Mouse (Mus musculus): ENCODE measurements at regions not wholly inside any gene's neighbourhood (a gene's known extent, or its start where the extent isn't known, plus 50 kb on each side); places are given as distances from the start of the nearest gene placed in this dataset.

DNA sequence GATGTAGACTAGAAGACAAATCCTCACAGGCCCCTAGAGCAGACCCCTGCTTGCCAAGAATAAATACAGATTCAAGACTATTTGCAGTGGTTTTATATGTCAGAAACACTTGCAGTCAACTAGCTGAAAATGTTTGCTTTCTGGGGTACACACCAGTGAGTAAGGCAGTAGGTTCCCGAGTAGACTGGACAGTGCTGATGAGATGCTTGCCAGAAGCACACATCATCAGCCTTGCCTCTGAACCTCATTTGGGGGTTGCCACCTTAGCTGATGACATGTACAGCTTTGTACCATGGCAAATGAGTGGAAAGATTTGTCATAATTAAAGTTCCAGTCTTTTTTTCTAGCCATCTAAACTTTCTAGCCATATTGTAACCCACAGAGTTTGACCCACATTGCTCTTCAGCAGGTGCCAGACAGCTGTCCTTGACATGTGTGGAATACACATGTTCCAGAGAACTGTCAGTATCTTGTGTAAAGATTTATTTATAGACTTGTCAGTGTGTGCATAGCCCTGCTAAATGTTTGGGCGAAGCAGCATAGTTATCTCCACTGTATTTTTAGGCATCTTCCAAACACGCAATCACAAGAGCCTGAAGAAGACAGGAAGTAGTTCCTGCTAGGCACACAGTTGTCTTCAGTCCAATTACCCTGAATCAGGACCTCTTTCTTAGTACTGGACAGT lies 334.5 kb upstream of the 4930452B06Rik start:
- no peaks in the 10 kb centered on the region for H3K36me3 ChIP-seq
- H3K4me3 ChIP-seq (replicated peaks), result no peak overlapping the region
- ATAC-seq (replicated peaks; ENCODE audit: low FRiP score), result no peak
- 83% methylated on average over 3 of the region's 3 CpGs for WGBS
- H3K27me3 ChIP-seq, result no peaks in the 10 kb centered on the region
- H3K4me2 ChIP-seq, result no peak overlapping the region
- H3K9ac ChIP-seq, result no peak overlapping the region
- H3K27ac ChIP-seq, result no peak overlapping the region
- H3K4me1 ChIP-seq, result no peaks in the 10 kb centered on the region
- no peaks in the 10 kb centered on the region for H3K9me3 ChIP-seq (replicated peaks)

DNA sequence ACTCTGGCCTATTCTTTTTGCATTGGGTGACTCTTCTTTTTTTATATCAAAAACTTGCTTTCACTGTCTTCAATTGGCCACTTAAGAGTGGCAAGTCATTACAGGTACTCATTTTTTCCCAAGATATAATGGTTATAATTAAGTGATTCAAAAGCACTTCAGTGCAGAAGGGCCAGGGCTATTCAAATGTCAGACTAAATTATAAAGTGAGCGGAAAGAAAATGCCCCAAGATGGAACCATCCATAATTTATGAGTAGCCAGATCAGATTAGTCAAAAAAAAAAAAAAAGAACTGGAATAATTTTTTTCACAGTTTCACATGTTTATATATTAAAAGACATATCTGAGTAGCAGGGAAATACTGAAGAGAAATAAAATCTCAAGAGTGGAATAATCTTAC lies 333.8 kb upstream of the 4930452B06Rik start:
- no peaks in the 10 kb centered on the region for H3K27me3 ChIP-seq
- ATAC-seq (replicated peaks; ENCODE audit: low FRiP score), result no peak
- H3K4me2 ChIP-seq, result no peak overlapping the region

DNA sequence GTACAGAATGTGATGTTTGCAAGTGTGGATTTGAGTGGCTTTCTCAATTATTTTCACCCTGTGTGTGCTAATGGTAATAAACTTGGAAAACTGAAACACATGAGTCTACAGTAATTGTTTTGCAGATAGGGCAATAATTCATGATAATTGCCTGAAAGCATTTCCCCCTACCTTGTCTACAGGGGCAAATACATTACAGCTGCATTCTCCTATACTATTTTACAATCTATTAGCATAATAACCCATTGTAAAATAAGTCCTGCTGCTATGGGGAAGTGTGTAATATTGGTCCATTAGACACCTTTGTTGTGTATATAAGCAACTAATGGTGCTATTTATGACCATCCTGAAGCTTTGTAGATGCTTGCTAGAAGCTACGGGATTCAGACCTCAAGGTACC lies 327.4 kb upstream of the 4930452B06Rik start:
- Histone ChIP-seq H3K9me3 (replicated peaks) (no peaks in the 10 kb centered on the region), H3K4me2 (no peak overlapping the region), H3K4me1 (no peaks in the 10 kb centered on the region), H3K27me3 (no peaks in the 10 kb centered on the region), H3K4me3 (replicated peaks) (no peak overlapping the region), H3K9ac (no peak overlapping the region), H3K36me3 (no peaks in the 10 kb centered on the region), H3K27ac (no peak overlapping the region)
- no peak for ATAC-seq (replicated peaks; ENCODE audit: low FRiP score)
- 38% methylated on average over 1 of the region's 1 CpGs for WGBS

More for the DNA sequence above, 333.8 kb upstream of the 4930452B06Rik start:
- no peak overlapping the region for H3K9ac ChIP-seq
- 75% methylated on average over 1 of the region's 1 CpGs for WGBS
- no peak overlapping the region for H3K4me3 ChIP-seq (replicated peaks)
- H3K27ac ChIP-seq, result no peak overlapping the region
- no peaks in the 10 kb centered on the region for H3K4me1 ChIP-seq
- H3K9me3 ChIP-seq (replicated peaks), result no peaks in the 10 kb centered on the region
- H3K36me3 ChIP-seq, result no peaks in the 10 kb centered on the region

DNA sequence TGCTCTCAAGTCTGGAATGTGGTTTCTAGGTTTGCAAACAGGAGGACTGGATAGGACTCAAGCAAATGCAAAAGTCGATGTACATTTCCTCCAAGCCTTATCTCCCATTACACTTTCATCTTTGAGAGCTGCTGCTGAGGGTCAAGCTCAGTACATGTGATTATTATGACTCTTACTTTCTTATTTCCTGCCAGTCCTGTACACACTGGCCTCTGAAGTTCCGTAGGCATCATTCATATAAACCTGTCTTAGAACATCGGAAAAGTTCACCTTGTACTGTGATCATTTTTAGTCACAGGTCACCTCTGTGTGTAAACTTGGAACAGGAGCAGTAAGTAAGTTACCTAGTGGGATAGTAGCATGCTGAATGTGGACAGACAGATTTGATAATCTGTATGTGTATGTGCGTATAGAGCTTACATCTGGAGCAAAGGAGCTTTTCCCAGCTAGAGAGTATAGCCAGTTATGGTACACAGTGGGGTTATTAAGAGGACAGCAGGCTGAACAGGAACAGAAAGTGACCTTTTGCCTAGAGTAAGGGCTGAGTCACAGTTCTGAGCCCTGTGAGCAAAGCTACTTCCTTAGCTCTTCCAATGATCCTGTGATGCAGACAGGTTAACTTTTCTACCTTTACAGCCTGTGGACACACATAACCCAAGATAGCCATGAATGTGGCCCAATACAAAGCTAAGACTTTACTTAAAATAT lies 319.2 kb upstream of the 4930452B06Rik start:
- Histone ChIP-seq H3K9ac (no peak overlapping the region), H3K4me3 (replicated peaks) (no peak overlapping the region), H3K4me2 (no peak overlapping the region), H3K27ac (no peak overlapping the region), H3K36me3 (no peaks in the 10 kb centered on the region), H3K4me1 (no peaks in the 10 kb centered on the region), H3K9me3 (replicated peaks) (no peaks in the 10 kb centered on the region), H3K27me3 (no peaks in the 10 kb centered on the region)
- no peak for ATAC-seq (replicated peaks; ENCODE audit: low FRiP score)
- WGBS, result 88% methylated on average over 4 of the region's 4 CpGs

DNA sequence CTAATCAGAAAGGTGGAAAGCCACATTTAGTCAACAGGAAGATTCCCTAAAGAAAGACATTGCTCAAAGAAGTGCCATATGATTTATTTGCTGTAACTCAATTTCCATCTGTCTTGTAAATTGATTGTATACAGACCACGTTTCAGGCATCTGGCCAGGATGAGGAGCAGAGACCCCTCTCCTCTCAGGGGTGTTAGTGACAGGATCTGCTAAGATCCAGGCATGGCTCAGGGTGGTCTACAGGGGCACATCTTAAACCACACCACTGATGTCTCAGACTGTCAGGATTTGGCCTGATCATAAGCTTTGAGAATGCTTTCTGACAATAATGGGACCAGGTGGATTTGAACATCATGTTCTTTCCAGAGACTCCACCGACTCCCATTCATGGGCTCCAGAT lies 295.5 kb upstream of the 4930452B06Rik start:
- no peak overlapping the region for H3K4me2 ChIP-seq
- no peak for ATAC-seq (replicated peaks; ENCODE audit: low FRiP score)
- no peaks in the 10 kb centered on the region for H3K27me3 ChIP-seq
- no peak overlapping the region for H3K4me3 ChIP-seq (replicated peaks)
- WGBS, result 60% methylated on average over 2 of the region's 2 CpGs
- H3K4me1 ChIP-seq, result no peaks in the 10 kb centered on the region
- no peaks in the 10 kb centered on the region for H3K9me3 ChIP-seq (replicated peaks)
- H3K9ac ChIP-seq, result no peak overlapping the region
- H3K36me3 ChIP-seq, result no peaks in the 10 kb centered on the region
- no peak overlapping the region for H3K27ac ChIP-seq

DNA sequence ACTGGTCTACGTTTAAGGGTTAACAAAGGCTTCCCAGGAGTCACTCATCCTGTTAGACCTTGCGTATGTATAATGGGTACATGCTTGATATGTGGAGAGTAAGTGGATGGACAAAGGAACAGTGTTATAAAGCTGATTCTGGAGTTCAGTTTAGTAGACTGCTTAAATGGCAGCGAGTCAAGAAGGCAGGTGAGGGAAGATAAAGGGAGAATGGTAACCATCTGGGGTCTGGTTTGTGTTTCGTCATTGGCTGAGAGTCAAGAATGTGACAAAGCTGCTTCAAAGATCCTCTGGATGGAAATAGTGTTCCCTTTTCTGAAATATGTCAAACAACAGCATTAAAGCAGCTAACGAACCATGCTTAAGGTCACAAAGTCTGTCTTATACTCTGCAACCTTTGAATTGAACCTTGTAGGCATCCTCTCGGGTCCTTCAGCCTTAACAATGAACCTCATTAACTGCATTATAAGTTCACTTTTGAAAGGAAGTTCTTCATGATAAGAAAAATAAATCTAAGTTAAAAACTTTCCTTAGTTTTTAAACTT lies 286.9 kb upstream of the 4930452B06Rik start:
- 65% methylated on average over 6 of the region's 6 CpGs for WGBS
- H3K36me3 ChIP-seq, result no peaks in the 10 kb centered on the region
- H3K4me3 ChIP-seq (replicated peaks), result no peak overlapping the region
- no peak overlapping the region for H3K27ac ChIP-seq
- no peaks in the 10 kb centered on the region for H3K4me1 ChIP-seq
- H3K27me3 ChIP-seq, result no peaks in the 10 kb centered on the region
- no peaks in the 10 kb centered on the region for H3K9me3 ChIP-seq (replicated peaks)
- H3K4me2 ChIP-seq, result no peak overlapping the region
- H3K9ac ChIP-seq, result no peak overlapping the region
- no peak for ATAC-seq (replicated peaks; ENCODE audit: low FRiP score)

DNA sequence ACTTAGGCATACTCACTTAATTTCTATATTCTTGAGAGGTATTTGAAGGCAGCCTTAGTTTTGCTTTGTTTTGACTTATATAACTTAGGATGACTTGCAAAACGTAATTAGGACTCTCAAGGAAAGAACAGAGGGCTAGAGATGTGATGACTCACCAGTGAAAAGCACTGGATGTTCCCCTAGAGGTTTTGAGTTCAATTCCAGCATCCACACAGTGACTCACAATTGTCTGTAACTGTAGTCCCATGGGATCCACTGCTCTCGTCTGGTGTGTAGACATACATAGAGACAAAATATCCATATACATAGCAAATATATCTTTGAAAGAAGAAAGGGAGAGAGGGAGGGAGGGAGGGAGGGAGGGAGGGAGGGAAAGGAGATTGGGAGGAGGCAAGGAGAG lies 282.7 kb upstream of the 4930452B06Rik start:
- Histone ChIP-seq H3K4me2 (no peak overlapping the region), H3K27ac (no peak overlapping the region), H3K9ac (no peak overlapping the region), H3K27me3 (no peaks in the 10 kb centered on the region), H3K36me3 (no peaks in the 10 kb centered on the region), H3K4me1 (no peaks in the 10 kb centered on the region), H3K4me3 (replicated peaks) (no peak overlapping the region), H3K9me3 (replicated peaks) (no peaks in the 10 kb centered on the region)
- 68% methylated on average over 2 of the region's 2 CpGs for WGBS
- no peak for ATAC-seq (replicated peaks; ENCODE audit: low FRiP score)

DNA sequence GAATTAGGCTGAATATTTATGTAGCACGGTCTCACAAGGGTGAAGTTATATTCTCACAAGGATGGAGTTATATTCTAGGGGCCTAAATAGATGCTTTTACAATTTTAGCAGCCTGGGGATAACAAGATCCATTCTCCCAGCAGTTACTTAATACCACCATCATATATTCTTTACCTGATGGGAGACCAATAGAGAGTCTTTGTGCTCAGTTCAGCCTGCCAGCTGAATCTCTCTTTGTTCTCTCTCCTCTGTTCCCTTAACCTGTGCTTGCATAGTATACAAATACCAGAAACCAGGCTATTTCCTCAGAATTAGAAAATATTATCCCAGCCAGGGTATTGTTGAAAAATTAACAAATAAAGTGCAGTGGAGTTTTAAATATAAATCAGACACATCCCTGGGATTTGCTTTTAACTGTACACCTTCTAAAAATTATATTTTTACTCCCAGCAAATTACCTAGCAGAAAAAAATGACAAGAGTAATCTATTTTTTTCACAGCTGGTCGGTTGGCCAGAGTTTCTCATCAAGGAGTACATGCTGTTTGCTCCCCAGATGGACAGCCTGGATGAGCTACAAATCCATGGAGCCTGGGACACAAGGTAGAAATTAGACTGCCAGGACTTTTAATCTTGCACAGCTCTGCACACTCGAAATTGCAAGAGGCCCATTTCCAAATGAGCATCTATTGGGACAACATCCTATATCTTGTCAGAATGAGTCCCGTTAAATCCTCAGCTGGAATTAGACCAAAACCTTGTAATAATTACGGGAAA lies 281.0 kb upstream of the 4930452B06Rik start:
- no peaks in the 10 kb centered on the region for H3K4me1 ChIP-seq
- no peak overlapping the region for H3K4me3 ChIP-seq (replicated peaks)
- ATAC-seq (replicated peaks; ENCODE audit: low FRiP score), result no peak
- no peak overlapping the region for H3K27ac ChIP-seq
- no peaks in the 10 kb centered on the region for H3K27me3 ChIP-seq
- 79% methylated on average over 5 of the region's 5 CpGs for WGBS
- no peak overlapping the region for H3K9ac ChIP-seq
- H3K9me3 ChIP-seq (replicated peaks), result no peaks in the 10 kb centered on the region
- no peaks in the 10 kb centered on the region for H3K36me3 ChIP-seq
- H3K4me2 ChIP-seq, result no peak overlapping the region

DNA sequence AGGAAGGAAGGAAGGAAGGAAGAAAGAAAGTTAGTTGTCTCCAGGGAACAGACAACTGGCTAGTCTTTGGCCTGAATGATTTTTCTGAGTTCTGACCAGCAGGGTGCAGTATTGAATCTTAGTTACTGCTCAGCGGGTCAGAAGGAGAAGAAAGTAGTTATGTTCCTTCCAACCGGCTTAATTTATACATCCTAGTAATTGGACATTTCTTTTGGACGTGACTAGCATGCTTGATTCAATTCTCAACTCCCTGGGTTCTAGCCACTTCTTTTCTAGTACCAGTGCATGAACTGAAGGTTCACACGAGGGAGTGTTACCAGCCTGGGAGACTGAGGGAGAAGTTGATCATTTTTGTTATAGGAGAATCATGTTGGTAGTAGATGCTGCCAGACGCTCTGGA lies 269.1 kb upstream of the 4930452B06Rik start:
- Histone ChIP-seq H3K4me1 (peaks cover 3% of the 10 kb centered on the region; the same call in 1 of the 2 replicates), H3K27ac (no peak overlapping the region), H3K9ac (no peak overlapping the region), H3K9me3 (replicated peaks) (no peaks in the 10 kb centered on the region), H3K4me2 (no peak overlapping the region), H3K4me3 (replicated peaks) (no peak overlapping the region), H3K27me3 (no peaks in the 10 kb centered on the region), H3K36me3 (no peaks in the 10 kb centered on the region)
- ATAC-seq (replicated peaks; ENCODE audit: low FRiP score), result no peak; the same call in 1 of the 2 replicates
- WGBS, result 23% methylated on average over 5 of the region's 5 CpGs
